Mouse (Mus musculus): ENCODE measurements at regions not wholly inside any gene's neighbourhood (a gene's known extent, or its start where the extent isn't known, plus 50 kb on each side); places are given as distances from the start of the nearest gene placed in this dataset.

DNA sequence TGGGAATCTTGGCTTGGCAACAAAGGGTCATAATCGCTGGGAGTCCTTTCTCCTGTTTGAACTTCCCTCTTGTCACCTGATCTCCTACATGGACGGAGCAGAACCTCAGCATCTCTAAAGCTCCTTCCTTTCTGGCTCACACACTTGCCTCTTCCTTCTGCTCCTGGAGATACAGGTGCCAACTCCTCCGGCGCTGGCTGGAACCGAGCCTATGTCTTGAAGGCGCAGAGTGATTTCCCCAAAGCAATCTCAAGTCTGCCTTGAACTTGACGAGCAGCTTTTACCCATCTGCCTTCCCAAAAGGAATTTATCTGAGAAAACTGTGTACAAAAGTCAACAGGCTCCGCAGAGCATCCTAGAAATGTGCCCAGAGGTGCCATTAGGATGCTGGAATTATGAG, 108.4 kb upstream of the Sall1 start:
- DNase-seq, result no peak

GRCm38 (mm10) chr8:89150952-89151351, 107.0 kb upstream of the Sall1 start:
- DNase-seq, result no peak

DNA sequence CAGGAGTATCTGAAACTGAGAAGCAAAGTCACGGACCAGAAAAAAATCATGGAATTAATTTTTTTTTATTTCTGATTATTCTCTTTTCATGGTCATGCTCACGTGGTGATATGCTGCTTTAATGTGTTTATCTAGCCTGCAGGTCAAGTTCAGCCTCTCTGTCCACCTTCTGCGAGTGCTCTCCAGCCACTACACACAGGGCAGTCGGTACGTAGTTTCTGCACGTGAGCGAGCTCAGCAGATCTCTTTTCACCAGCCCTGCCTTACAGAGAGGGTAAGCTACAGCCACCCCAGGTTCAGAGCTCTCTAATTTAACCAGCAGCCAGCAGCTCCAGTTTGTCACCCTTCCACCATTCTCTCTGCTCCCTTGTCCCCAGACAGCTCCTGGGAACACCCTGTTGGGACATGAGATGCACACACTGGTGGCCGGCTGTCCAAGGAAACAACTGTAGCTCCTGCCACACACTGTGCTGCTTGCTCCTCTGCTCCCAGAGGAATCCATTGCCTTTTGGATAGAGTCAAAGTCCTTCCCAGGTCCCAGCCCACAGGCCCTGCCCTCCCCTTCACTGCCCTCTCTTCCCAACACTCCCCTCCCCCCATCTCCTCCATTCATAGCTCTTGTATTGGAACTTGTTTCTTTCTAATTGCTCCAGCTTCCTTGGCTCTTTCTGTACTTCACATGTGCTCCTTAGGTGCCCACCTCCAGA, 97.7 kb upstream of the Sall1 start:
- DNase-seq, result no peak

- no peak for DNase-seq
Measured at GRCm38 (mm10) chr8:89139876-89140275, 95.9 kb upstream of the Sall1 start.

GRCm38 (mm10) chr8:89138416-89139125, 94.6 kb upstream of the Sall1 start:
- no peak for DNase-seq

GRCm38 (mm10) chr8:89134581-89135484, 90.9 kb upstream of the Sall1 start:
- DNase-seq, result no peak

GRCm38 (mm10) chr8:89134058-89134457, 90.1 kb upstream of the Sall1 start:
- no peak for DNase-seq

GRCm38 (mm10) chr8:89121051-89121450, 77.1 kb upstream of the Sall1 start:
- DNase-seq, result no peak

DNA sequence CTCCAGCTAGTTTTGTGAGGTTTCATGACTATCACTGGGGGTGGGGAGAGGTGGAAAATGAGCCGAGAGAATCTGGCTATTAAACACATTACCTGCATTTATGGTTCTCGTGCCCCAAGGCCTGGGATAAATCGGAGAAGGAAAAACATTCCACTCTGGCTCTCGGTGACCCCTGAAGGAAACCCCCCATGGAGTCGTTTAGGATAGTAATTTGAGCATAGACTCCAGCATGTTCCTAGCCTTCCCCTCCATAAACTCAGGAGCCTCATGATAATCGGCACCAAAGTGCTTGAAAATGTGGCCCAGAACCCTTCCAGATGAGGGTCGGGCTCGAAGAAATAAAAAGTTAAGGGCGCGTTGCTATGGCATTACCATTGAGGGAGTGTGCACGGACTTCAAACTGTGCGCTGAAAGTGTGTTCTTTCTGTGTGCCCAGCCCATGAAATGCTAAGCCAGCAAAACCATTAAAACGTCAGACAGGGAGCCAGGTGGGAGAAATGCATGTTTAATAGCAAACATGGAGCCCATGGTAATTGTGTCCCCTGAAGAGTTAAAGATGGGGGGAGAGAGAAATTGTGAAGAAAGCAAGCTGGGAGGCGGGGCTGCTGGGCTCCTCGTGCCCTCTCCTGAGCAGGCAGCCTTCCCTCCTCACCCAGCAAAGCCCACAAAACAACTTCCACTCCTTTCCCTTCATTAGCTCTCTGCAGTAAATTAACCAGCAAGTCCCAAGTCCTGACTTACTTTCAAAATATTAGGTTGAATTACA, 64.1 kb upstream of the Sall1 start:
- DNase-seq, result no peak

- no peak for DNase-seq
Measured at GRCm38 (mm10) chr8:89106346-89106745, 62.4 kb upstream of the Sall1 start.

DNA sequence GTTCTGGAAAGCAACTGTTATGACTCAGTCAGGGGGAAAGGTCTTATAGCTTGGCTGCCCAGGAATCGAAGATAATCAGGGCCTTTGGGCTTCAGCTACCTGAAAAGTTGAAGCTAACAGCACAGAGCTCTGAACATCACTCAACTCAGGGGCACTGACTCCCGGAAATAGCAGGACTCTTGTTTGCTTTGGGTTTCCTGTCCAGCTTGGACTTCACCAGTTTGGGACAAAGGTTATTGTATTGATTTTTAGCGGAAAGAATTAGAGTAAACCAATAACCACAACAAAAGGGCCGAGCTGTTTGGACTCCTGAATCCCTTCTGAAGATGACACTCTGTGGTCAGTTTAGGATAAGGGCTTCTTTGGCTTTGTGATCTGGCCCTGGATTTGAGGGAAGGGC, 53.4 kb upstream of the Sall1 start:
- DNase-seq, result no peak

Data from cerebellum, adult 9-10 months (tissue).